In the genomic region with DNA sequence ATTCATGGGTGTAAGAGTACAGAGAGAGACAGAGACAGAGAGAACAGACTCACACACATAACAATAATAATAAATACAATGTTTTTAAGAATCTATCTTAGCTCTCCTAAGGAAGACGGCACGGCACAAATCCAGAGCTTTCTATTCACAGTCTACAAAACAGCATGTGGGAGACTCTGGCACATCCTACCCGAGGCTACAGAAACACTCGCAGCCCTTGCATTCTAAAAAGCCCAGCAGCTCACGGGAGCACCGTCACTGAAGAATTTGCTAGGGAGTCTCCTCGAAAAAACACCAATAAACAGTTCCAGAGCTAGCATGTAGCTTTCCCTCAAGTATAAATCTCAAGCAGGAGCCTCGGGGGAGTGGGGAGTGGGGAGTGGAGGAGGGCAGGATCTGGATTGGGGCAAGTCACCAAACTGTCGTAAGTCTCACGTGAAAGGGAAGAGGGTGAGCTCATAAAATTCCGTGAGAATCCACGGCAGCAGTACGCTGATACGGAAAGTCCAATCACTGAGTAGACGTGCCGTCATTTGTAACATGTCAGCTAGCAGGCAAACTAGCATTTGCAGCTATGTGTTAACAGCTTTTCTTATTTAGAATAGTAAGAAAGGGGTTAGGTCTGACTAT, we compare ENCODE assay signal across 8 mouse cellular contexts.
DNase-seq lines count a peak whose midpoint lies in the region.

No protein-coding gene starts in this region.

- DNase-seq in cerebellum, postnatal 14 days = peak; percentile 24 to 27
- no peak for DNase-seq in cerebellum, adult 11-12 months
- DNase-seq in kidney, postnatal 10 days = peak; percentile 7
- DNase-seq in kidney, adult 11 months = no peak
- peak; percentile 51 for DNase-seq in layer of hippocampus, adult 9-11 months
- DNase-seq in right cerebral cortex, postnatal 10 days (ENCODE audit: low spot score in 2 of 2) = peak; percentile 69 to 79
- no peak for DNase-seq in yolk sac, embryonic 10.5 days (ENCODE audit: low spot score)
- DNase-seq in adrenal gland, postnatal 25 days = no peak

Comparison
In these comparisons a context has a peak if more than half of its experiments do, and no peak if none do; other contexts are left out.
1. DNase-seq: peak in cerebellum, postnatal 14 days (2 of 2), kidney, postnatal 10 days (single experiment), layer of hippocampus, adult 9-11 months (single experiment) and right cerebral cortex, postnatal 10 days (2 of 2); none in cerebellum, adult 11-12 months (single experiment), kidney, adult 11 months (single experiment), yolk sac, embryonic 10.5 days (single experiment) and adrenal gland, postnatal 25 days (single experiment).